Mouse (Mus musculus) heart, postnatal 10 days (tissue): Measurements from ENCODE around the gene A230050P20Rik. TPM values are rescaled to one million over a fixed set of nuclear protein-coding genes. Genes with fewer than 3 reads are reported as not detected.
"Not testable (repeated sequence)": the region's sequence is repeated elsewhere in the genome, so short reads cannot be mapped to it uniquely, and the experiment has no call there.

ENCODE experiments used
- DNase-seq, 2 experiments: peaks; one replicate each; pipeline ENCODE4 v3.0.0; 2021
- intact Hi-C: fragments of 180-260 bp; cut with DNase I; formaldehyde crosslinking; loops from one replicate; pipeline ENCODE4 v1.15.1; 2025
- total RNA-seq, 2 experiments: library from RNA; stranded (reverse); gene quantifications; 2 replicates each; pipeline ENCODE4 v1.2.3; 2021

The A230050P20Rik gene
- total RNA-seq: 1 to 10 TPM; 6.5 to 7.2 TPM

- intact Hi-C loops: no loop called here
- peak; percentile 53 to 63 for DNase-seq
These were observed at the start of gene A230050P20Rik for GRCm38 (mm10) chr9:20868448-20869001. Gene A230050P20Rik, plus strand, starts transcription at chr9:20868642.

- no peak for DNase-seq
- intact Hi-C loops: no loop called here
These were observed 48.4 kb upstream of the A230050P20Rik start for GRCm38 (mm10) chr9:20820001-20820400.

GRCm38 (mm10) chr9:20822821-20823220 is 45.6 kb upstream of the A230050P20Rik start:
- intact Hi-C loops: no loop called here
- no peak for DNase-seq

GRCm38 (mm10) chr9:20825781-20826180 is 42.7 kb upstream of the A230050P20Rik start:
- intact Hi-C loops: no loop called here
- peak; percentile 31 to 42 for DNase-seq

GRCm38 (mm10) chr9:20828127-20828526 is 40.3 kb upstream of the A230050P20Rik start:
- DNase-seq: no peak
- intact Hi-C loops: no loop called here

- intact Hi-C loops: loop anchor here (1.0 to 10.0 kb wide), 3 partner anchors 91 to 366 kb away; partner anchors contain the start of gene Zfp26
- DNase-seq: peak; percentile 98 to 99
These were observed 37.4 kb upstream of the A230050P20Rik start for GRCm38 (mm10) chr9:20830901-20831643.

GRCm38 (mm10) chr9:20834881-20835280 is 33.6 kb upstream of the A230050P20Rik start:
- no peak for DNase-seq
- intact Hi-C loops: loop anchor here (10.0 kb wide), 1 partner anchor 370 kb away; the partner anchor contains the start of gene Zfp26

GRCm38 (mm10) chr9:20835431-20835954 is 32.9 kb upstream of the A230050P20Rik start:
- DNase-seq: not testable (repeated sequence)
- intact Hi-C loops: loop anchor here (10.0 kb wide), 1 partner anchor 371 kb away; the partner anchor contains the start of gene Zfp26

GRCm38 (mm10) chr9:20837184-20837947 is 31.1 kb upstream of the A230050P20Rik start:
- no peak for DNase-seq
- intact Hi-C loops: loop anchor here (10.0 kb wide), 1 partner anchor 373 kb away; the partner anchor contains the start of gene Zfp26

- DNase-seq: no peak
These were observed 29.5 kb upstream of the A230050P20Rik start for GRCm38 (mm10) chr9:20838931-20839330.

GRCm38 (mm10) chr9:20842211-20842610 is 26.2 kb upstream of the A230050P20Rik start:
- no peak for DNase-seq
- intact Hi-C loops: no loop called here

More at GRCm38 (mm10) chr9:20838931-20839330, 29.5 kb upstream of the A230050P20Rik start:
- intact Hi-C loops: loop anchor here (10.0 kb wide), 1 partner anchor 374 kb away; the partner anchor contains the start of gene Zfp26

GRCm38 (mm10) chr9:20842670-20843069 is 25.8 kb upstream of the A230050P20Rik start:
- intact Hi-C loops: no loop called here
- peak; percentile 24 to 49 for DNase-seq

- intact Hi-C loops: no loop called here
- DNase-seq: no peak
These were observed 18.3 kb upstream of the A230050P20Rik start for GRCm38 (mm10) chr9:20850179-20850578.

GRCm38 (mm10) chr9:20857131-20857530 is 11.3 kb upstream of the A230050P20Rik start:
- intact Hi-C loops: no loop called here
- peak; percentile 67 to 79 for DNase-seq

GRCm38 (mm10) chr9:20859926-20860325 is 8.5 kb upstream of the A230050P20Rik start:
- no peak for DNase-seq
- intact Hi-C loops: no loop called here

GRCm38 (mm10) chr9:20861821-20862220 is 6.6 kb upstream of the A230050P20Rik start:
- intact Hi-C loops: no loop called here
- peak in 1 of 2 experiments; percentile 37 for DNase-seq

- intact Hi-C loops: no loop called here
- DNase-seq: no peak
These were observed 6.2 kb upstream of the A230050P20Rik start for GRCm38 (mm10) chr9:20862225-20862624.

GRCm38 (mm10) chr9:20866879-20867278 is 1.6 kb upstream of the A230050P20Rik start:
- intact Hi-C loops: no loop called here

GRCm38 (mm10) chr9:20869246-20869645 is 804 bp downstream of the A230050P20Rik start:
- intact Hi-C loops: no loop called here
- no peak for DNase-seq

More at GRCm38 (mm10) chr9:20866879-20867278, 1.6 kb upstream of the A230050P20Rik start:
- DNase-seq: no peak
